Mouse (Mus musculus) megakaryocyte, embryonic 14.5 days (primary cell): ENCODE measurements at regions not wholly inside any gene's neighbourhood (a gene's known extent, or its start where the extent isn't known, plus 50 kb on each side); places are given as distances from the start of the nearest gene placed in this dataset.

Experiments
- FLI1 ChIP-seq: IDR thresholded peaks from 2 replicates; pipeline ENCODE4 v1.6.1; 2012; ENCODE audit warnings: low read length, inconsistent platforms, mixed read lengths
- GATA1 ChIP-seq: IDR thresholded peaks from 3 replicates; pipeline ENCODE4 v1.6.1; 2012; ENCODE audit warnings: mixed read lengths, low read length, inconsistent platforms, borderline replicate concordance

- TF ChIP-seq GATA1 = no peak
- TF ChIP-seq FLI1 = no peak
These were observed 277.2 kb downstream of the Tpbg start for GRCm38 (mm10) chr9:86119370-86119769.
